Mouse (Mus musculus) kidney, adult 8-10 months (tissue): ENCODE data around the gene Nfkbie.
A peak's percentile ranks its signal among the peaks of the same experiment; 100 is the strongest.

Experiments used
- DNase-seq, 2 experiments: peaks; one replicate each; pipeline ENCODE4 v3.0.0; 2022

Nfkbie gene

GRCm38 (mm10) chr17:45544001-45544872 lies 11.3 kb upstream of the Nfkbie start:
- no peak for DNase-seq

GRCm38 (mm10) chr17:45544873-45545277 lies 10.6 kb upstream of the Nfkbie start:
- DNase-seq, result no peak

- no peak for DNase-seq
Measured at GRCm38 (mm10) chr17:45545278-45545961, 10.1 kb upstream of the Nfkbie start.

- no peak for DNase-seq
Measured at GRCm38 (mm10) chr17:45546941-45547340, 8.6 kb upstream of the Nfkbie start.

- no peak for DNase-seq
Measured at GRCm38 (mm10) chr17:45547461-45548190, 7.9 kb upstream of the Nfkbie start.

- no peak for DNase-seq
Measured at GRCm38 (mm10) chr17:45548541-45549512, 6.7 kb upstream of the Nfkbie start.

- DNase-seq, result no peak
Measured at GRCm38 (mm10) chr17:45549617-45550181, 5.8 kb upstream of the Nfkbie start, which contains the start of gene Tmem151b. Gene Tmem151b (minus strand): TSS chr17:45549677.

- DNase-seq, result no peak
Measured at GRCm38 (mm10) chr17:45550253-45550652, 5.2 kb upstream of the Nfkbie start.

- DNase-seq, result no peak
Measured at GRCm38 (mm10) chr17:45551249-45551796, 4.2 kb upstream of the Nfkbie start.

GRCm38 (mm10) chr17:45551816-45552451 lies 3.6 kb upstream of the Nfkbie start:
- peak; percentile 75 to 87 for DNase-seq

GRCm38 (mm10) chr17:45553065-45553464 lies 2.4 kb upstream of the Nfkbie start:
- no peak for DNase-seq

- DNase-seq, result no peak
Measured at GRCm38 (mm10) chr17:45554420-45554819, 1.1 kb upstream of the Nfkbie start.

- DNase-seq, result no peak
Measured at GRCm38 (mm10) chr17:45556107-45556489, 595 bp downstream of the Nfkbie start.

- no peak for DNase-seq
Measured at GRCm38 (mm10) chr17:45556514-45557245, 1.2 kb downstream of the Nfkbie start.

- DNase-seq, result no peak
Measured at GRCm38 (mm10) chr17:45557246-45557824, 1.8 kb downstream of the Nfkbie start.

- DNase-seq, result no peak
Measured at GRCm38 (mm10) chr17:45557998-45558862, 2.7 kb downstream of the Nfkbie start.

GRCm38 (mm10) chr17:45559732-45560525 lies 4.4 kb downstream of the Nfkbie start:
- no peak for DNase-seq

- DNase-seq, result no peak
Measured at GRCm38 (mm10) chr17:45563216-45563615, 7.7 kb downstream of the Nfkbie start.
